Mouse (Mus musculus): ENCODE data around the gene Zfp341.

DNA sequence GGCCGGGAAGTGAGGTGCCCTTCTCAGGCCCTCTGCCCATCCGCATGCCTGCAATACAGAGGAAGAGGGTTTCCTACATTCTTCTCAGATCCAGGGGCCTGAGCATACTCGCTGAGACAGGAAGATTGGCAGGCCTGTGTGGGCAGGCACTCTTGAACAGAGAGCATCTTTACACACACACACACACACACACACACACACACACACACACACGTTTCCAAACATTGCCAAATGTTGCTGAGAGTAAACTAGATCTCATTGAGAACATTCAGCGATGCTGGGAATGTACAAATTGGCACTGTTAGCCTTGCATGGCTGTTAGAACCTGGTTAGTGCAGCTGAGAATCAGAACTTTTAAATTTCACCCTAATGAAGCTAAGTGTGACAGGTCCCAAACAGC, 17.4 kb downstream of the Zfp341 start:
- TF ChIP-seq EP300 (IDR thresholded peaks at IDR 0.05; ENCODE audit: insufficient read depth, low read depth, low read length) (no peak), CTCF (IDR thresholded peaks at IDR 0.05) (no peak)
